Mouse (Mus musculus): Measurements from ENCODE around the gene Serpinc1.

DNA sequence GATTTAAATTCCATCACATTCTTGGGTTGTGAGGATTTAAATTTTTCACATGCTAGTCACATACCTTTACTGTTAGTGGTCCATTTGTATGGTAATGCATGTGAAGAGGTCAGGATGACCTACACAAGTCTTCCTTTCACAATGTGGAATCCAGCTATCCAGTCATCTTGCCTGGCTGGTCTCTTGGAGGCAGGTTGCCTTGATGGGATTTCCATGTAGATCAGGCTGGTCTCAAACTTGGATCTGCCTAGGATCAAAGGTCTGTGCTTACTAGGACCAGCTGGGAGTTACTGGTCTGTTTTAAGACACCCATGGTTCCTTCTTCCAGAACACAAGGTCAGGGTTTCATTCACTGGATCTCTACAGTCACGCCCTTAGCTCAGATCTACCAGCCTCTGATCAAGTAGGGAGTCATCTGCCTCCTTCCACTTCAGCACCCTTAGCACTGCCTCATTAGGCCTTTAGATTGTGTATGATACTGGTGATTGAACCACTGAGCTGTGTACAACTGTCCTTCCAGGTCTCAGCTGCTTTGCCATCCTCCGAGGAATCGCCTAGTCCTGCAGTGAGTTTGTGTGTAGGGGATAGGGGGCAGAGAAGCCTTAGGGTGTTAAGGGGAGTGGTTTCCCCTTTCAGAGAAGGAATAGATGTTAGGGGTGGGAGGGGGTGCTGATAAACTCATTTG lies 61.5 kb downstream of the Serpinc1 start:
- TF ChIP-seq POLR2A (IDR thresholded peaks at IDR 0.05; ENCODE audit: insufficient read depth, low read length) (no peak), CTCF (IDR thresholded peaks at IDR 0.05; ENCODE audit: low read depth, low read length) (no peak), EP300 (IDR thresholded peaks at IDR 0.05; ENCODE audit: insufficient read depth, low read depth, low read length) (no peak)

All from ES-Bruce4 (cell line).